Mouse (Mus musculus): ENCODE measurements around the gene Tbl1x. TPM values are rescaled to one million over a fixed set of nuclear protein-coding genes. Genes with fewer than 3 reads are reported as not detected.

The Tbl1x gene
- polyA plus RNA-seq, 1 experiment from 2014 or later = 55.5 TPM

GRCm38 (mm10) chrX:77509776-77510175 lies 1.0 kb upstream of the Tbl1x start:
- Histone ChIP-seq H3K4me1 (replicated peaks; ENCODE audit: control insufficient read depth, insufficient read depth, low read length) (peaks cover 14% of the 10 kb centered on the region), H3K4me3 (replicated peaks; ENCODE audit: low read length) (peak overlapping the region; percentile 66), H3K27ac (ENCODE audit: low read length) (peak overlapping the region; percentile 95), H3K9ac (replicated peaks; ENCODE audit: low read depth, low read length) (peak overlapping the region; percentile 74), H3K36me3 (ENCODE audit: control insufficient read depth, insufficient read depth) (no peaks in the 10 kb centered on the region), H3K9me3 (ENCODE audit: control insufficient read depth, low read length) (no peaks in the 10 kb centered on the region), H3K4me2 (ENCODE audit: low read length) (peak overlapping the region; percentile 53), H3K27me3 (replicated peaks; ENCODE audit: control insufficient read depth, insufficient read depth, low read length) (no peaks in the 10 kb centered on the region)
- peak; percentile 43 for ATAC-seq
- WGBS = 20% methylated on average over 10 of the region's 10 CpGs

- H3K9ac ChIP-seq (replicated peaks; ENCODE audit: low read depth, low read length) = peak overlapping the region; percentile 74
- H3K4me3 ChIP-seq (replicated peaks; ENCODE audit: low read length) = peak overlapping the region; percentile 66
- no peaks in the 10 kb centered on the region for H3K9me3 ChIP-seq (ENCODE audit: control insufficient read depth, low read length)
- peak overlapping the region; percentile 95 for H3K27ac ChIP-seq (ENCODE audit: low read length)
- peak; percentile 7 for ATAC-seq
- H3K36me3 ChIP-seq (ENCODE audit: control insufficient read depth, insufficient read depth) = no peaks in the 10 kb centered on the region
- H3K4me1 ChIP-seq (replicated peaks; ENCODE audit: control insufficient read depth, insufficient read depth, low read length) = peaks cover 14% of the 10 kb centered on the region
- H3K4me2 ChIP-seq (ENCODE audit: low read length) = peak overlapping the region; percentile 50
- WGBS = 22% methylated on average over 51 of the region's 55 CpGs
- no peaks in the 10 kb centered on the region for H3K27me3 ChIP-seq (replicated peaks; ENCODE audit: control insufficient read depth, insufficient read depth, low read length)
These were observed 634 bp downstream of the Tbl1x start for GRCm38 (mm10) chrX:77511301-77511993.

DNA sequence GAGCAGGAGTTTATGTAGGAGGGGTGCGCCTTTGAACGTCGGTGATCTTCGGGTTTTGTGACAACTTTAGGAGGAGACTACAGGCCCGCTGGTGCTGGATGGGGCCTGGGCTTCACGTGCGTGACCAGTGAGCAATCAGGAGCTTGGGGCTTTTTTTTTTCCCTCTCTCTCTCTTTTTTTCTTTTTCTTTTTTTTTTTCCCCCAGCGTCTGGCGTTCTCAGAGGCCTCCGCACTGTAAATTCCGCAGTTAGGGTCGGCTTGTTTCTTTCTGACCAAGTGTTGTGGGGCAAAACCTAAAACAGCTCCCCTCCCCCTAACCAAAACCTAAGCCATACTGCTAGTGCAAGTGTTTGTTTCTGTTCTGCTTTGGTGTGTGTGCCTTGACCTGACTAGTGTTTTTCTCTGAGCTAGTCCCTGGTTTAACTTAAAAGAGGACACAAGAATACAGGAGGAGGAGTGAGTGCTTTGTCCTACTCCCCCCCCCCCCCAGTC lies 1.2 kb downstream of the Tbl1x start:
- no peak; the same call in 1 of the 2 replicates for ATAC-seq
- Histone ChIP-seq H3K9ac (replicated peaks; ENCODE audit: low read depth, low read length) (peak overlapping the region; percentile 74), H3K4me2 (ENCODE audit: low read length) (peak overlapping the region; percentile 50), H3K36me3 (ENCODE audit: control insufficient read depth, insufficient read depth) (no peaks in the 10 kb centered on the region), H3K4me3 (replicated peaks; ENCODE audit: low read length) (peak overlapping the region; percentile 66), H3K9me3 (ENCODE audit: control insufficient read depth, low read length) (no peaks in the 10 kb centered on the region), H3K27ac (ENCODE audit: low read length) (peak overlapping the region; percentile 95; the same call in 1 of the 2 replicates), H3K4me1 (replicated peaks; ENCODE audit: control insufficient read depth, insufficient read depth, low read length) (peaks cover 14% of the 10 kb centered on the region), H3K27me3 (replicated peaks; ENCODE audit: control insufficient read depth, insufficient read depth, low read length) (no peaks in the 10 kb centered on the region)
- 20% methylated on average over 12 of the region's 12 CpGs for WGBS

DNA sequence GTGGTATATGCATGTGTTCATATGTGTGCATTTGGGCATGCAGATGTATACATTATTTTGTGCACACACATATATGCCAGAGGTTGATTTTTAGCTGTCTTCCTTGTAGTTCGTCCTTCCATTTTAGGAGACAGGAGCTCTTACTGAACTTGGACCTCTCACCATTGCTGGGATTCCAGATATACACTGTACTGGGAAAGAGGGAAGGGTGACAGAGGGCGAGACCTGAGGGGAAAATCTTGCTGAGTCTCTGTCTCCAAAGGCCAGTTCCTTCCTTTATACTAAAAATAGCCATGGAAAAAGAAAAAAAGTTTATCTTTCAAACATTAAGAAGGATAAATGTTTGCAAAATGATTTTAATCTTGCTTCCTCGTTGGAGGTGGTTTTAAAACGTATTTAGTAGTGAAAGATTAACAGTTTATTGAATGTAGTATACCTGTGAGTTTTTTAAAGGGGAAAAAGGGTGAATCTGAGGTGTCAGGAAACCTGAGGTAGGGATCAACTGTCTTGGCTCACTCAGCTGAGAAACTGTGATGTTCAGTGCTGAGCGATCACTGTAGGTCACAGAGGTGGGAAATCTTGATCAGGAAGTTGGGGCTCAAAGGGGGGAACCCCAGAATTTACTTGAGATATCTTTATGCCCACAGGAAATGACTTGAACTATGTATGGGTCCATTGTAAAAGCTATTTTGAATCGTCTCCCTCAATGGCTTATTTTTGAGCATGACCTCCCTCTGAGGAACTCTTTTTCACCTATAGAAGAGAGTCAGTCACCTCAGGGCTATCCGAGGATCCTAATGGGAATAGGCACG lies 6.7 kb downstream of the Tbl1x start:
- ATAC-seq = no peak
- Histone ChIP-seq H3K27me3 (replicated peaks; ENCODE audit: control insufficient read depth, insufficient read depth, low read length) (no peaks in the 10 kb centered on the region), H3K27ac (ENCODE audit: low read length) (no peak overlapping the region), H3K36me3 (ENCODE audit: control insufficient read depth, insufficient read depth) (no peaks in the 10 kb centered on the region), H3K4me2 (ENCODE audit: low read length) (no peak overlapping the region), H3K9me3 (ENCODE audit: control insufficient read depth, low read length) (no peaks in the 10 kb centered on the region), H3K9ac (replicated peaks; ENCODE audit: low read depth, low read length) (no peak overlapping the region), H3K4me1 (replicated peaks; ENCODE audit: control insufficient read depth, insufficient read depth, low read length) (peaks cover 4% of the 10 kb centered on the region), H3K4me3 (replicated peaks; ENCODE audit: low read length) (no peak overlapping the region)
- WGBS = 59% methylated on average over 8 of the region's 8 CpGs

GRCm38 (mm10) chrX:77518929-77519328 lies 8.1 kb downstream of the Tbl1x start:
- no peaks in the 10 kb centered on the region for H3K36me3 ChIP-seq (ENCODE audit: control insufficient read depth, insufficient read depth)
- WGBS = 58% methylated on average over 1 of the region's 1 CpGs
- H3K9ac ChIP-seq (replicated peaks; ENCODE audit: low read depth, low read length) = no peak overlapping the region
- no peak overlapping the region for H3K4me2 ChIP-seq (ENCODE audit: low read length)
- H3K4me3 ChIP-seq (replicated peaks; ENCODE audit: low read length) = no peak overlapping the region
- no peak overlapping the region for H3K27ac ChIP-seq (ENCODE audit: low read length)
- no peaks in the 10 kb centered on the region for H3K4me1 ChIP-seq (replicated peaks; ENCODE audit: control insufficient read depth, insufficient read depth, low read length)
- no peaks in the 10 kb centered on the region for H3K27me3 ChIP-seq (replicated peaks; ENCODE audit: control insufficient read depth, insufficient read depth, low read length)
- H3K9me3 ChIP-seq (ENCODE audit: control insufficient read depth, low read length) = no peaks in the 10 kb centered on the region
- no peak for ATAC-seq

DNA sequence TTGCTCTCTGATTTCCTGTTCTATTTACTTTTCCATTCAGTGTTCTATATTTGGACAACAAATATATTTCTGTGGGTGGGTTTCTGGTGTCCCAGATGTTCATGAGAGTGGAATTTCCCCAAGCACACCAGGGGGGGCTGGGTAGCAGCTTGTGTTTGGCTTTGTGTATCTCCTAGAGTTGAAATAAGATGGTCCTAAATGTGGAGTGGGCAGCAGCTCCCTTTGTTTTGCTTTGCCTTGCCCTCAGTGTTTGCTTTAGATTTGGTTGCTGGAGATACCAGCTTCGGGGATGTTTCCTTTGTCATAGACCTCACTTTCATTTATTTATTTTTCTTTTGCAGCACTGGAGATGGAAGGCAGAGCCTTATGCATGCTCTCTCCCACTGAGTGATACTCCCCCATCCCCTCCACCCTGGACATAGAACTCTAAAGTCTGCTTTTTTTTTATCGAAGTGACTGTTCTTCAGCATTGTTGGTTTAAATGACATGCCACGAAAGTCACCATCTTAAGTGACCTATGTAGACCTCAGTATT lies 12.1 kb downstream of the Tbl1x start:
- no peaks in the 10 kb centered on the region for H3K4me1 ChIP-seq (replicated peaks; ENCODE audit: control insufficient read depth, insufficient read depth, low read length)
- ATAC-seq = no peak
- 50% methylated on average over 3 of the region's 3 CpGs for WGBS
- H3K9me3 ChIP-seq (ENCODE audit: control insufficient read depth, low read length) = no peaks in the 10 kb centered on the region
- no peak overlapping the region for H3K4me2 ChIP-seq (ENCODE audit: low read length)
- no peak overlapping the region for H3K27ac ChIP-seq (ENCODE audit: low read length)
- H3K36me3 ChIP-seq (ENCODE audit: control insufficient read depth, insufficient read depth) = no peaks in the 10 kb centered on the region
- no peak overlapping the region for H3K4me3 ChIP-seq (replicated peaks; ENCODE audit: low read length)
- no peaks in the 10 kb centered on the region for H3K27me3 ChIP-seq (replicated peaks; ENCODE audit: control insufficient read depth, insufficient read depth, low read length)
- H3K9ac ChIP-seq (replicated peaks; ENCODE audit: low read depth, low read length) = no peak overlapping the region

DNA sequence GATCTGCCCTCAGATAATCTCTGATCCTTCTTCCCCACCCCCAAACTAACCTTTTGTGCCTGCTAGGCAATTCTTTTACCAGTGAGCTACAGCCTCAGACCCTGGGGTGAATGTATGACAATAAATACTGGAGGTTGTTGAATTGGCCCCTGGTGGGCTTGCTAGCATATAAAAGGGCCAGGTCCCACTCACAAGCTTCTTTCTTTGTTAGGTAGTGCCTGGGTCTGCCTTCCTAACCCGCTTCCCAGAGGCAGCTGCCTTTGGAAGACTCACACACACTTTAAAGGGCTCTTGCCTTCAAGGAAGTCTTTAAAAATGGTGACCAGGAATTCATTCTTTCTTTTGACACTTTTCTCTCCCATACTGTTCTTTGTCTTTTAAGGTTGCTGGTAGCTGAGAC lies 14.4 kb downstream of the Tbl1x start:
- no peaks in the 10 kb centered on the region for H3K27me3 ChIP-seq (replicated peaks; ENCODE audit: control insufficient read depth, insufficient read depth, low read length)
- H3K4me3 ChIP-seq (replicated peaks; ENCODE audit: low read length) = no peak overlapping the region
- no peaks in the 10 kb centered on the region for H3K4me1 ChIP-seq (replicated peaks; ENCODE audit: control insufficient read depth, insufficient read depth, low read length)
- H3K9me3 ChIP-seq (ENCODE audit: control insufficient read depth, low read length) = no peaks in the 10 kb centered on the region
- no peak for ATAC-seq
- no peaks in the 10 kb centered on the region for H3K36me3 ChIP-seq (ENCODE audit: control insufficient read depth, insufficient read depth)
- H3K27ac ChIP-seq (ENCODE audit: low read length) = no peak overlapping the region
- H3K9ac ChIP-seq (replicated peaks; ENCODE audit: low read depth, low read length) = no peak overlapping the region
- no peak overlapping the region for H3K4me2 ChIP-seq (ENCODE audit: low read length)
- WGBS = 21% methylated on average over 1 of the region's 1 CpGs

DNA sequence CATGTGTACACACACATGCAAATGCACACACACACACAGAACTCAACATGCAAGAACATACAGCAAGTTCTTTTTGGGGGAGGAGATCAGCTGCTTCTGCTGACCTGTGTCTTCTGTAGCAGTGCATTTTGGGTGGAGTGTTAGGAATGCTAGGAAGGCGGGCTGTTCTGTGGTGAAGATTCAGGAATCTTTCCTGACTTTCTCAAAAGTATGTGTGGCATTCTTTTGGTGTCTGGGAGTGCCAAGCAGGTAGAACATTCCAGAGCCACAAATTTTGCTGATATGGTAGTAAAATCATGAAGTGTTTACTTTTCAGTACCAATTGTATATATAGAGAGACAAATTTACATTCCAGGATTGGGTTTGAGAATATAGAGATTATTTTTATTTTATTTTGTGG lies 17.6 kb downstream of the Tbl1x start:
- Histone ChIP-seq H3K4me2 (ENCODE audit: low read length) (no peak overlapping the region), H3K27me3 (replicated peaks; ENCODE audit: control insufficient read depth, insufficient read depth, low read length) (no peaks in the 10 kb centered on the region), H3K9ac (replicated peaks; ENCODE audit: low read depth, low read length) (no peak overlapping the region), H3K27ac (ENCODE audit: low read length) (no peak overlapping the region), H3K4me1 (replicated peaks; ENCODE audit: control insufficient read depth, insufficient read depth, low read length) (no peaks in the 10 kb centered on the region), H3K4me3 (replicated peaks; ENCODE audit: low read length) (no peak overlapping the region), H3K36me3 (ENCODE audit: control insufficient read depth, insufficient read depth) (no peaks in the 10 kb centered on the region), H3K9me3 (ENCODE audit: control insufficient read depth, low read length) (no peaks in the 10 kb centered on the region)
- ATAC-seq = no peak
- WGBS = 83% methylated on average over 1 of the region's 1 CpGs

DNA sequence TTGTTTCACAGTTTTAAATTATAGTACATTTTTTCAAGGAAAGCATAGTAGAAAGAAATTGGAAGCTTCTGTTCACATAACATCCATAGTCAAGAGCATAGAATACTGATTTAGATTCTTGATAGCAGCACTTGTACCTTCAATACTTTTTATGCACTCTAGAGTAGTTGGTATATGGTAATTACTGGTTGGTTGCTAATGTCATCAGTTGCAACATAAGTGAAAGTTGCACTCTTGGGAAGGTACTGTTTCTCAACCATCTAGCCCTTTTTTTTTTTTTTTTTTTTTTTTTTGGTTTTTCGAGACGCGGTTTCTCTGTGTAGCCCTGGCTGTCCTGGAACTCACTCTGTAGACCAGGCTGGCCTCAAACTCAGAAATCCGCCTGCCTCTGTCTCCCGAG lies 20.2 kb downstream of the Tbl1x start:
- Histone ChIP-seq H3K4me3 (replicated peaks; ENCODE audit: low read length) (no peak overlapping the region), H3K27me3 (replicated peaks; ENCODE audit: control insufficient read depth, insufficient read depth, low read length) (no peaks in the 10 kb centered on the region), H3K36me3 (ENCODE audit: control insufficient read depth, insufficient read depth) (no peaks in the 10 kb centered on the region), H3K4me1 (replicated peaks; ENCODE audit: control insufficient read depth, insufficient read depth, low read length) (no peaks in the 10 kb centered on the region), H3K9me3 (ENCODE audit: control insufficient read depth, low read length) (no peaks in the 10 kb centered on the region), H3K4me2 (ENCODE audit: low read length) (no peak overlapping the region), H3K27ac (ENCODE audit: low read length) (no peak overlapping the region), H3K9ac (replicated peaks; ENCODE audit: low read depth, low read length) (no peak overlapping the region)
- ATAC-seq = no peak
- WGBS = 89% methylated on average over 2 of the region's 5 CpGs

Data from forebrain, embryonic 16.5 days (tissue).